Mouse (Mus musculus): ENCODE results near the gene Lhfpl5. TPM values are rescaled to one million over a fixed set of nuclear protein-coding genes. Genes with fewer than 3 reads are reported as not detected.
"Not testable (repeated sequence)": the region's sequence is repeated elsewhere in the genome, so short reads cannot be mapped to it uniquely, and the experiment has no call there.

Lhfpl5 gene
- 1 to 10 TPM; 2.5 to 3.2 TPM for total RNA-seq (2021)
- long read RNA-seq, experiment 1, partial matches to known transcripts, result 0 of 3 reads
- long read RNA-seq, experiment 1, other reads (novel, unspliced or antisense), result 0 of 3 reads
- long read RNA-seq, experiment 2, transcript Lhfpl5-201 (4 exons, 1,313 nt), result major isoform, 5 of 6 reads
- long read RNA-seq, experiment 2, partial matches to known transcripts, result 0 of 6 reads
- long read RNA-seq, experiment 2, other reads (novel, unspliced or antisense), result 1 of 6 reads

DNA sequence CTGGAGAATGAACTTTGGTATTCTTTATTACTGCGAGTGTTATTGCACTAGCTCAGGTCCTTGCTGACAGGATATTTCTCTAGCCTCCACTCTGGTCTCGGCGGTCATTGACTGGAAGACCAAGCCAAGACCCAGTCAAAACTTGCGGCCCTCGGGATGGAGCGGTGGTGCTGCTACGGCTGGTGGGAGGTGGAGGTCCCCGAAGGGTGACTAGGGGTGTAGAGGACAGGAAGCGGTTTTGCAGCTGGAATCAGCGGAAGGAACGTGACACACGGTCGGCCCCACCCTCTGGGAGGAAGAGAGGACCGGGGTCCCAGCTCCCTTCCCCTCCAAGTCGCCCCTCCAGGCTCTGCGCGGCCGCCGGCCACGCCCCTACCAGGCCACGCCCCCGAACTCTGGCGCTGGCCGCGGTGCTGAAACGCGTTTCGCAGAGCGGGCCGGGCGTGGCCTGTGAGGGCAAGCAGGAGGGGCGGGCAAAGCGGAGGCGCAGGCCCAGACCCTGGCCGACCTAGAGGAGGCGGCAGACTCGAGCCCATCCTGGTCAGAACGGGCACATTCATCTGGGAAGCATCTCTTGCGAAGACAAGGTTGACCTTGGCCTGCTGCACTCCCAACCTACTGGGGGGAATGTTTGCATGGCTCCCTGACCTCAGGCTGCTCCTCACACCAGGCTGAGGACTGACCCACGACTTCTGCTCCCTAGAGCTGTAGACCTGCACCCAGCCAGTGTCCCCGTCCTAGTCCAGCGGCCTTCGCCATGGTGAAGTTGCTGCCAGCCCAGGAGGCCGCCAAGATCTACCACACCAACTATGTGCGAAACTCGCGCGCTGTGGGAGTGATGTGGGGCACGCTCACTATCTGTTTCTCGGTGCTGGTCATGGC is at the start of gene Lhfpl5:
Gene Lhfpl5, plus strand, starts transcription at position 398 of the 882 bp plus-strand sequence.
- peak in 1 of 2 experiments; percentile 35 for DNase-seq (ENCODE audit: low spot score in 2 of 2)

DNA sequence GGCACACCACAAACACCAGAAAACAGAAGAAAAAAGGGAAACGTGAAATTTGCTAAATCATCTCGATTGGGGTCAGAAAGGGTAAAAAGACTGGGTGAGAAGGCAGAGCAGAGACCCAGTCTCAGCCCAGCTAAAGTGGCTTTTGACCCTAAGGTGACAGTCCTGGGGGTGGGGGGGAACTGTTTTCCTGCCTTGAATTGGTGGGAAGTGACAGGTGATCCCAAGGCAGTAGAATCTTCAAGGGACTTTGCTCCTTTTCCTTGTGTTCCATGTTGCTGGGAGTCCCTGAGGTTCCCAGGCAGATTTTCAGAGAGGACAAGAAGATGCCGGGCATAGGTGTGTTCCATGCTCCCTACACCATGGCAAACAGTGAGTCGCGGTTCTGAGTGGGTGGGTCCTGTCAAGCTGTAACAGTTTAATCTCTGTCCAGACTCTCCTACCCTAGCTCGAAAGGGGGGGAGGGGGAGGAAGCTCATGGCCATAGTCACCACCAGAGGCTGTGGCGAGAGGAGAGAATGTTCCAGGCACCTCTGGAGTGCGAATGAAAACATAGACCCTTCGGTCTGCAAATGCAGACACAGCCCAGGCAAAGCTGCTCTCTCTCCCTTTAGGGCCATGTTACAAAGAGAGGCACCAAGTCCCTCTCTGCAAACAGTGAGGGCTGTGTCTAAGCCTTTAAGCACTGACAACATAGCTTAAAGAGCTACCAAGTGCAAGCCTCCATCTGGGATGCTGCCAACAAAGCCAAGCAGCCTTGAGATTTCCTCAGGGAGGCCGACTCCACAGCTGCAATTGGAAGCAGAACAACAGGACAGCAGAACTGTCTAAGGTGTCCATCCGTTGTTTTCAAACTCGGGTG is 48.0 kb upstream of the Lhfpl5 start:
- DNase-seq (ENCODE audit: low spot score in 2 of 2), result peak in 1 of 2 experiments; percentile 47

DNA sequence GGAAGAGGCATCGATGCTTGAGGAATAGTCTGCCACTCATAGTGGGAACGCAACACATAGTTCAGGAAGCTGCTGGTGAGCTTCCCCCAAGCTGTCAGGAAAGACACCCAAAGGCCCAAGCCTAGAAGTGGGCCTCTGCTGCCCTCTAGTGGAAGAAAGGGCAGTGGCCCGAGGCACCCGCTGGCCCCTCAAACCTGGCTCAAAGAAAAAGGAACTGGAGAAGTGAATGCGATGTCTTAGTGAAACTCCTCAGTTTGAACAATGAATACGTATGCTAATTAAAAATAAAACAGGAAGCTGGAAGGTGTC is 47.4 kb upstream of the Lhfpl5 start:
- DNase-seq (ENCODE audit: low spot score in 2 of 2), result peak; percentile 68 to 82

DNA sequence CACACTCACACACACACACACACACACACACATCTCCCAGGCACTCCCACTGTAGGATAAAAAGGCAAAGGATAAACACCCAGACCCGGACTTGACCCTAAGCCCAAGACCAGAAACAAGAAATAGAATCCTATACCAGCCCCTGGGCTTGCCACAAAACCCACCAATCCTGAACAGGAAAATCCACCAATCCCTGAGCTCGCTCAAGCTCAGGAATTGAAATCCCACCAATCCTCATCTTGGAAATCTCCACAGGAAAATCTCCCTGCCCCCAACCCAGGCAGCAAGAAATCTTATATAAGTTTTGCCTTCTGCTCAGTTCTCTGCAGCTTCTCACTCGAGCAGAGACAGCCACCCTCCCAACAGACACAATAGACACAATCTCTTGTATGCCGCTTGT is 46.3 kb upstream of the Lhfpl5 start:
- no peak for DNase-seq (ENCODE audit: low spot score in 2 of 2)

DNA sequence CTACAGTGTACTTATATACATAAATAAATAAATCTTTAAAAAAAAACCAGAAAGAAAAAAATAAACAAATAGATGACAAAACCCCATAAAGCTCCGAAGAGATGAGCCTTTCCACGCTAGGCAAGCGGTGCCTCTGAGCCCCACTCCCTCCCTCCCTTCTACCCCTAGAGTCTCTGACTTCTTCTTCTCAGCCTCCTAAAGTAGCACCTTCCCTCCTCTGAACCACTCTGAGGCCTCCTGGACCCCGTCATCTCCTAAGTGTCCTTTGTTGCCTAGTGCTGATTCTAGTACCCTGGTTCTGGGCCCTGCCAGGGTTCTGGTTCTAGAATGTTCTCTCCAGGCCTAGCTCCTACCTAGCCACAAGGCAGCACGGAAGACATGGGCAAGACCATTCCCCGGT is 44.9 kb upstream of the Lhfpl5 start, which contains the start of gene Armc12:
Gene Armc12, plus strand, starts transcription at position 301 of the 400 bp plus-strand sequence.
- DNase-seq (ENCODE audit: low spot score in 2 of 2), result no peak

DNA sequence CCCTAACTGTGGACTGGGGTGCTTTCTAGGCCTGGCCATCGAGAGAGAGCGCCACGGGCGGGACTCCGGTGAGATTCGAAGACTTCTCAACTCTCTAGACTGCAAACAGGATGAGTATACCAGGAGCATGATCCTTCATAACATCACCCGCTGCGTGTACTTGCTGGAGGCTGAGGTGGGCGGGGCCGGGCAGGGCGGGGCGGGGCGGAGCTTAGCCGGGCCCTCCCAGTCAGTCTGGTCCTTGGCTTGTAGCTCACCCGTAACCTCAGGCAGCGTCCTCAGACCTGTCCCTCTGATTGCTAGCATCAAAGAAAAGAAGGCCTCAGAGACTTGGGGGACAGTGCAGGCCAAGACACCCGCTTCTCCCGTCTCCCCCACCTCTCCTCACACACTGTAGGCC is 43.5 kb upstream of the Lhfpl5 start:
- no peak for DNase-seq (ENCODE audit: low spot score in 2 of 2)

DNA sequence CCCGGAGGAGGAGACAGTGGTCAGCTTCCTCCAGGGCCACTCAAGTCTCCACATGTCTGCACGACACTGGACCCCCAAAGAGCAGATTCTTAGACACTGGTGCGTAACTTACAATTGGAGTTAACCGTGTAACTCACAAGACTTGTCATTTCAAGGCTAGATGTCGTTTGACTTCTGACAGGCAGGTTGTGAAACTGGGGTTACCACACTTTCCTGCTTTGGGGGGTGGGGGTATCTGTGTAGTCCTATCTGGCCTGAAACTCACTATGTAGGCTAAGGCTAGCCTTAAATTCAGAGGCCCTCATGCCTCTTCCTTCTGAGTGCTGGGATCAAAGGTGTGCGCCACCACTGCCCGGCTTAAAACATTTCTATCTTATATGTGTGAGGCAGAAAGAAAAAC is 42.9 kb upstream of the Lhfpl5 start:
- DNase-seq (ENCODE audit: low spot score in 2 of 2), result no peak

DNA sequence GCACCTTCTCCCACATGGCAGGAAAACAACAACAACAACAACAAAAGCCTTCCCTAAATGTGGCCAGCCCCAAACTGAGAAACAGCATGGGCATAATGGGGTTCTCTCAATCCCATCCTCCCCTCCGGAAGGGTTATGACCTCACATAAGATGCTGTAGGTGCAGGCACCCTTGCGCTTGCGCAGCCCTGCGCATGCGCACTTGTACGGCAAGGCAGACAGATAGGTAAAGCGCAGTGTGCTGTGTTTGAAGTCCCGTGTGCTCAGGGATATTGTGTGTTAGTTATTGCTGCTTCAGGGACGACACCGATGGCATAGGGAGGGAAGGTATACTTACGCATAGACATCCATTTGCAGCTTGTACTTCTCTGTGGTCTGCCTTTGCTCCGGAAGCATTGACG is 42.1 kb upstream of the Lhfpl5 start:
- no peak for DNase-seq (ENCODE audit: low spot score in 2 of 2)

DNA sequence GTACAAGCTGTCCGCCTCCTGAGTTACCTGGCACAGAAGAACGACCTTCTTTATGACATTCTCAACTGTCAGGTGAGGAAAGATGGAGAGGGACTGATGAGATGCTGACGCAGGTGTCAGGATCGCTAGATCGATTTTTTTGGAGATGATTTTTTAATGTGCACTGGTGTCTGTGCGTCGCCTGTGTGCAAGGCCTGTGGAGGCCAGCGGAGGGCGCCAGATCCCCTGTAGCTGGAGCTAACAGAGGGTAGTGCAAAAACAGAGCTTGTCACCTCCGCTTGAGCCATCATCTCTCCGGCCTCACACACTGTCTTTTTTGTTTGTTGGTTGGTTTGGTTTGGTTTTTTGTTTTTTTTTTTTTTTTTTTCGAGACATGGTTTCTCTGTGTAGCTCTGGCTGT is 37.6 kb upstream of the Lhfpl5 start:
- no peak for DNase-seq (ENCODE audit: low spot score in 2 of 2)

DNA sequence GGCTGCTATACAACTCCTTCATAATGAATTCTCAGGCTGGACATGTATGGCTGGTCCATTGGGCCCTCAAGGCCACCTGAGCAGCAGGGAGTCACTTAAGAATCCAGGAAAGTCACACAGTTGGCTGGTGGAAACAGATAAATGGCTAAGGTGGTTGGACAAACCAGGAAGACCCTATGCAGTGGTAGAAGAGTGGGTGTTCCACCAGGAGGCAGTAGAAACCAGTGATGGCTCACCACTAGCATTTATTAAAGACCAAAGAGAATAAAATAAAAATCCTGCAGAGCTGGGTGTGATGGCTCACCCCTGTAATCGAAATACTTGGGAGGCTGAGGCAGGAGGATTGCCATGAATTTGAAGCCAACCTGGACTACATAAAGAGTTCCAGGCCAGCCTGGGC is 28.5 kb upstream of the Lhfpl5 start:
- DNase-seq (ENCODE audit: low spot score in 2 of 2), result no peak

DNA sequence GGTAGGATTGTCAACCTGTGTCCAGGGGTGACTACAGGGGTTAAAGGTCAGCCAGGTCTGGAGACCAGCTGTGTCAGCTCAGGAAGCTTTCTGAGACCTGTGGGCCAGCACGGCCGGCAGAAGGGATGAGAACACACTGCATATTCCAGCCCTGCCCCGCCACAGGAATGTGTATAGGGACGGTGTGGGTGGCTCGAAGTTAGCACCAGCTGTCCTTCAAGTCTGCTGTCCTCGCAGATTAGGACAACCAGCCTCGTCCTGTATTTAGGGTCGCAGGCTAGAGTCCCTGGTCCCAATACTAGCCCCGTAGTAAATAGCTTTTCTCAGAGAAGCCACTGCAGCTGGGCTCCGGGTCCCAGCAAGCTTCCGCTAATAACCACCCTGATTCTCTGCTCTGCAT is 26.9 kb upstream of the Lhfpl5 start:
- no peak for DNase-seq (ENCODE audit: low spot score in 2 of 2)

DNA sequence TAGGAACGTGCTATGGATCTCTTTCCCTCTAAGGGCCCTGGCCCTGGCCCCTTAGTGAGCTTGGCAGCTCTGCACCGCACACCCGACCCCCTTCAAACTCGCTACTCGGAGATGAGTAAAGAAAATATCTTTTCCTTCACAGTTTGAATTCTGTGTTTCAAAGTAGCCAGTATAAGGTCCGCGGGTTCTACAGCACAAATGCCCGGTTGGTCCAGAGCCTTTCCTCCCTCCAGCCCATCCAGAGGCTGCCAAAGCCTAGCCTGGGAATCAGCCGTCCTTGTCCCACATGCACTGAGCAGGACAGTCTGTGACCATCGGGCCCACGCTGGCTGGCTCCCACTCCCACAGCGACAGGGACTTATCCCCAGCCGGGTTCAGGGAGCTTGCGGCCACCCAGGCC is 26.3 kb upstream of the Lhfpl5 start, which contains the start of gene Clpsl2:
Gene Clpsl2, plus strand, starts transcription at position 301 of the 400 bp plus-strand sequence.
- DNase-seq (ENCODE audit: low spot score in 2 of 2), result no peak

DNA sequence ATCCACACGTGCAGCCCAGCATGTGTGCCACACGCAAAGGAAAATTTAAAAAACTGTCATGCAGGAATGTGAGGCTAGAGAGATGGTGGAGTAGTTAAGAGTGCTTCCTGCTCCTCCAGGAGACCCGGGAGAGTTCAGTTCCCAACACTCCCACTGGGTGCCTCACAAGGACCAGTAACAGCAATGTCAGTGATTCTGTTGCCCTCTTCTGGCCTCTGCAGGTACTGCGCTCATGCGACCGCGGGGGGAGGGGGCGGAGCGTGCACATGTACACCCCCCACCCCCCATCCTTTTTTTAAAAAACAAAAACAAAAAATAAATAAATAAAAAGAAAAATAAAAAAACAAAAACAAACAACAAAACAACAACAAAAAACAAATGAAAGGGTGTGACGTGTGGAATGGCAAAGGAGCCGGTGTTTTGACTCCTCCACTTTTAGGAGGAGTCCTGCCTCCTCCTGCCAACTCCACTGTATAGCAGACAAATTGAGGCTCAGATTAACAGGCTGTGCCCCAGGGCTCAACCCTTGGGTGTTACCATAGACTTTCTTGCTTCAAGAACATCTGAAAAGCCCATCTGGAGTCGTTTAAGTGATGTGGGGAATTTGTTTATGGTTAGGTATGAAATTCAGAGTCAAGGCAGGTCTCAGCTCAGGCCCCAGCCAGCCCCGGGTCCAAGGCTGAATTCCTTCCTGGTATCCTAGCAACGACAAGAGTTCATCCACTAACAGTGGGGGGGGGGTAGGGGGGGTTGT is 22.2 kb upstream of the Lhfpl5 start:
- peak; percentile 47 to 60 for DNase-seq (ENCODE audit: low spot score in 2 of 2)

DNA sequence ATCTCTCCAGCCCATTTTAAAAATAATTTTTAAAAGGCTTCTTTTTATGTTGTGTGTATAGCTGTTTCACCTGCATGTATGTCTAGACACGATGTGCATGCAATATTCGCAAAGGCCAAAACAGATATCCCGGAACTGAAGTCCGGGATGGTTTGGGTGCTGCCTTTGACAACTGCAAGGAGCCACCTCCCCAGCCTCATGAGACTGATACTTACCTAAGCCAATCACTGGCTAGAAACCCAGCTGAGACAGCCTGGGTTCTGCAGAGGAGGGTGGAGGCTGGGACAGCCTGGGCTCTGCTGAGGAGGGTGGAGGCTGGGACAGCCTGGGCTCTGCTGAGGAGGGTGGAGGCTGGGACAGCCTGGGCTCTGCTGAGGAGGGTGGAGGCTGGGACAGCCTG is 21.4 kb upstream of the Lhfpl5 start:
- not testable (repeated sequence) for DNase-seq (ENCODE audit: low spot score in 2 of 2)

DNA sequence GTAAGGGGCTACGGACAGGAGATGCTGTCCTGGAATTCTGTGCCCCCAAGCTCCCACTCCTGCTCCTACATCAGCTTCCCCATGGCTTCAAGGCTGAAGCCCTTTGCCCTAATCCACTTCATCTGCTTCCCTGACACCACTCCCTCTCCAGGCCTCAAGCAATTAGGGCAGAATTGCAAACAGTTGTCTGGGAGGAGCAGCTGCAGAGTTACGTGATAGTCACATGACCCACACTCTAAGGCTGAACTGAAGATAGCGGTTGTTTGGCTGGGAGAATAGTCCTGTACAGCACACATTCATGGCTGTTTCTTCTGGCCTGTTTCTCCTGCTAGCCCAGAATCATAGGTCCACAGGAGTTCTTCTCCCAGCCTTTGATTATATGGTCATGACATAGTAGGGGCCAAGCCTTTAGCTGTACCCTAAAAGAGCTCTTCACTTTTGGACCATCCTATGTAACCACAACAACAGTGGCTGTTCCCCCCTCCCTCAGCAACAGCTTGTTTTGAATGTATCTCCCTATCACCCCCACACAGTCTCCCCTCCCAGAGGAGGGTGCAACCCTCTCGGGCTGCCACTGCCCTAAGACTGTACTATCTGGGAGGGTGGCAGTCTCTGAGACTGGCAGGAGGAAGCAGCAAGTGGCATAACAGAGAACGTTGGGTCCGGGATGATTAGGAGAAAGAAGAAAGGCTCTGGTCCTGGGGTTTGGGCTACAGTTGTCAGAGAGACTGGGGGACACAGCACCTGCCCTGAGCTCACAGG is 18.6 kb upstream of the Lhfpl5 start:
- DNase-seq (ENCODE audit: low spot score in 2 of 2), result no peak

DNA sequence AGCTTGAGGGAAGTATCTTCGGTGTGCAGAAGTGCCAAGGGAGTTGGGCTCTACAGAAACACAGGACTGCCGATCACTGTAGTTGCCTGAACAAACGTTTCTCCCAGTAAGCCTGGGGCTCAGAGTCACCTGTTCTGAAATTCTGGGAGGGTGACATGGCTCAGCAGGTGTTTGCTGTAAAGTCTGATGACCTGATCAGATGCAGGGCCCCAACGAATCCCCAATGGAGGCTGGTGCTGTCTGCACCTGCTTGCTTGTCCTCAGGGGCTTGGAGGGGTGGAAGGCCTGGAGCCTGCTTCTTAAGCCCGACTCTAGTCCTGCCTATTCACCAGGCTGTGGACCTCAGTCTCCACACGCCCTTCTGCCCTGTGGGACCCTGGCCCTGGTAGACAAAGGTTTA is 17.7 kb upstream of the Lhfpl5 start:
- no peak for DNase-seq (ENCODE audit: low spot score in 2 of 2)

DNA sequence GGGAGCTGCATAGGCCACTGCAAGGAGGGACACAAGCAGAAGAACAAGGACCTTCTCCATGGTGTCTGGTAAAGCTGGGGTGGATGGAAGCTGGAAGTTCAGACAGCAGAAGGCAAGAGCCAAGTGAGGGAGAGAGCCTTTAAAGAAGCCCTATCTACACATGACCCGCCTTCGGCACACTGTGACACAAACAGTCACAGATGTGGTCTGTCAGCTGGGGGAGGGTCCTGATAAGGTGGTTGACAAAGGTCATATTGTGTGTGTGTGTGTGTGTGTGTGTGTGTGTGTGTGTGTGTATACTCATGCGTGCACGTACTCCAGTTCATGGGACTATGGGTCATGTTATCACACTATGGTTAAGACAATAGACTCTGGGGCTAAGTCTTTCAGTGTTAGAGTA is 14.8 kb upstream of the Lhfpl5 start, which contains the start of gene Clps:
Gene Clps, minus strand, starts transcription at position 169 of the 400 bp plus-strand sequence.
- no peak for DNase-seq (ENCODE audit: low spot score in 2 of 2)

DNA sequence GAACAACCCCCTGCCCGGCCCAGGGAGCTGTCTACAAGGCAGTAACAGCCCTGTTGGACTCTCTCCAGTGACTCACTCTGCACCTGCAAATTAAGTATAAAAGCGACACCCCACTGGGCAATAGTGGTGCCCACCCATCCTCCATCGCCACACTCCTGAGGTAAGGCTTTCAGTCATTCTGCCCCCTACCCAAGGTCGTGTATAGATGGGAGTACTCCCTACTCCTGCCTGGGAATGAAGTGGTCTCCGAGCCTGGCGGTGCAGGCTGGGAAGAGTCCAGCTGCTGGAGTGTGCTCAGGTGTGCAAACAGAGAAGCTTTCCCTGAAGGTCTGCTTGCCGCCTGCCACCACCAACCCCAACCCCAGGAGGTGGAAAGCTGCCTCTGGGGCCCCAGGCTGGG is 13.8 kb upstream of the Lhfpl5 start:
- DNase-seq (ENCODE audit: low spot score in 2 of 2), result no peak

DNA sequence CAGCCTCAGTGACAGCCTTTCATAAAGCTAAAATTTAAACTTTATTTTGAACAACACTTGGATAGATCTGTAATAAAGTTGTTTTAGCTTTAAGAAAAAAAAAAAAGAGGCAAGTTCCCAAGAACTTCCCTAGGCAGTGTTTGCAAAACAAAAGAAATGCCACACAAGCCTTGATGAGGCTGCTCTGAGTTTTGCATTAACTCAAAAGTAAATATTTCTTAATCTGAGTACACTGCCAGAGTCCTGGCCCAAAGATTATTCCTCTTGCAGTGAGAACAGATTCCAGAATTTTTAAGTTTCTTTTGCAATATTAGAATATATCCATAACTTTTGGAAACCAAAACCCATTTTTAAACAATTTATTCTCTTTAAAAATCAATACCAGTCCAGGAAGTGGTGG is 10.3 kb upstream of the Lhfpl5 start:
- no peak for DNase-seq (ENCODE audit: low spot score in 2 of 2)

DNA sequence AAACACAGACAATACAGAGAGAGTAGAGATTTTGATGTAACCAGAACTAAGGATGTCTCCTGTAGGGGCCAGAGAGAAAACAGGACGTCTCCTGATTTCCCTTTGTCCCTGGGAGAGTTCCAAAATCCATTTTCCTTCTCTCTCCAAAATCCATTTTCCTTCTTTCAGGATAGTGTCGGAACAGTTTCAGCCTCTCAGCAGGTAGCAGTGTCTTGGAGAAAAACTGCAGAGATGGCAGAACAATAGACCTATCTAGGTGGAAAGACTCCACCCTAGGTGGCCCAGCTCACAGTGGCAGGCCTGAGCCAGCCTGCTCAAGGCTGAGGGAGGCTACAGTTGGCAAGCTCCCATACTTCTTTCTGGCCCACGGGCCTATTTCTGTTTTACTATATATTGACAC is 7.9 kb upstream of the Lhfpl5 start:
- DNase-seq (ENCODE audit: low spot score in 2 of 2), result no peak

All from adrenal gland, postnatal 4 days (tissue).